Comparison of ENCODE assay signal across 13 mouse cellular contexts in the genomic region with DNA sequence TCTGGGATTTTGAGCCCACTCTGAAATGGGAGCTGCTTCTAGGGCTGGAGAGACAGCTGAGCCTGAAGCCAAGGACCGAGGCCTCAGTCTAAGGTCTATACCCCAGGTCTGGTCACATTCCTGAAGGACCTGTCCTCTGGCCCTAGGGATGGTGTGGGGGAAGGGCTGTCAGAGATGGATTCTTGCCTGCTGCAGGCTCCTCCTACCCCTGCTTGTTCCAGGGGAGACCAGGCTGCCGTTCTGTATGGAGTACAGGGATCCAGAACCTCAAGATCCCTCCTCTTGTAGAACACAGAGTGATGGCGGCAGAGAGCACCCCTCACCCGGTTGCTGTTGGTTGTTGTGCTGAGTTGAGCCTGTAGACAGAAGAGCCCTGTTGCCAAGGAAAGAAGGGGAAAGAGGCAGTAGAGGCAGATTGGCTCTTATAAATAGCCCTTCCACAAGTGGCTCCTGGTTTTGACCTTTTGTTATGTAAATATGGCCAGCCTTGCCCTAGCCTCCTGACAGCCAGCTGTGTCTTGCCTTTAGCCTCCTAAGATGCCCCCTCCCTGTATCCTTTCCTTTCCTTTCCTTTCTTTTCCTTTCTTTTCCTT. TPM values are rescaled to one million over a fixed set of nuclear protein-coding genes. Genes with fewer than 3 reads are reported as not detected.
A peak's percentile ranks its signal among the peaks of the same experiment; 100 is the strongest.
DNase-seq lines count a peak whose midpoint lies in the region; ATAC-seq and TF ChIP-seq lines count a peak whose summit lies in the region.
"Had no signal": no experiment of that assay in that cellular context is flagged by ENCODE, and none has a peak within 500 bp of the region (broad histone marks: within the 10 kb centered on the region; RNA-seq: fewer than 3 reads in every experiment).

No protein-coding gene starts in this region.

- peak overlapping the region; percentile 41 for H3K4me2 ChIP-seq in heart, embryonic 11.5 days
- H3K4me2 ChIP-seq in forebrain, embryonic 12.5 days: peak overlapping the region; percentile 19
- H3K4me2 ChIP-seq in midbrain, embryonic 14.5 days (ENCODE audit: low read length): no peak overlapping the region
- H3K4me2 ChIP-seq: embryonic facial prominence, embryonic 13.5 days; limb, embryonic 12.5 days had no signal

- DNase-seq in heart, postnatal 25 days (ENCODE audit: low spot score): no peak
- peak; percentile 29 for DNase-seq in liver, adult 2 months (ENCODE audit: extremely low read depth, low read depth, low spot score)
- DNase-seq in liver: no peak
- no peak for DNase-seq in midbrain, embryonic 14.5 days
- no peak for DNase-seq in spleen, adult 18-20 months
- DNase-seq in left cerebral cortex, postnatal 4 days: no peak
- DNase-seq: gastrocnemius, postnatal 10 days; kidney, postnatal 14 days had no signal

- H3K36me3 ChIP-seq in heart, embryonic 11.5 days (ENCODE audit: control insufficient read depth, insufficient read depth, low read length): peaks cover 17% of the 10 kb centered on the region
- H3K36me3 ChIP-seq in liver, adult 2 months (ENCODE audit: control insufficient read depth, insufficient read depth, low read length): no peaks in the 10 kb centered on the region
- H3K36me3 ChIP-seq in forebrain, embryonic 12.5 days (replicated peaks): peaks cover 39% of the 10 kb centered on the region
- H3K36me3 ChIP-seq in midbrain, embryonic 14.5 days (ENCODE audit: control insufficient read depth, insufficient read depth, low read length): peaks cover 35% of the 10 kb centered on the region

- H3K27ac ChIP-seq in heart, embryonic 11.5 days (ENCODE audit: low read depth, low read length): no peak overlapping the region; the same call in 1 of the 2 replicates
- no peak overlapping the region for H3K27ac ChIP-seq in liver, adult 2 months (replicated peaks; ENCODE audit: insufficient read depth, low read depth, low read length)
- H3K27ac ChIP-seq in forebrain, embryonic 12.5 days: peak overlapping the region; percentile 44; the same call in 1 of the 2 replicates
- 0 out of 2 replicates have a peak overlapping the region, but pooled peaks have one; percentile 6 for H3K27ac ChIP-seq in midbrain, embryonic 14.5 days (replicated peaks; ENCODE audit: low read depth, low read length)
- H3K27ac ChIP-seq: embryonic facial prominence, embryonic 13.5 days; limb, embryonic 12.5 days had no signal

- no peak for TF ChIP-seq CTCF in liver, adult 2 months (IDR thresholded peaks at IDR 0.05; ENCODE audit: low read depth, low read length)

- H3K79me2 ChIP-seq in liver, adult 2 months (ENCODE audit: control insufficient read depth, insufficient read depth, low read length): peaks cover 16% of the 10 kb centered on the region; the same call in 1 of the 2 replicates

- H3K4me1 ChIP-seq in heart, embryonic 11.5 days (ENCODE audit: control insufficient read depth, insufficient read depth, low read length): peaks cover 51% of the 10 kb centered on the region
- peaks cover 7% of the 10 kb centered on the region for H3K4me1 ChIP-seq in liver, adult 2 months (ENCODE audit: control insufficient read depth, insufficient read depth, low read length)
- peaks cover 40% of the 10 kb centered on the region for H3K4me1 ChIP-seq in forebrain, embryonic 12.5 days
- H3K4me1 ChIP-seq in midbrain, embryonic 14.5 days (ENCODE audit: control insufficient read depth, insufficient read depth, low read length): peaks cover 29% of the 10 kb centered on the region

- H3K9ac ChIP-seq in heart, embryonic 11.5 days (ENCODE audit: low read depth, low read length): peak overlapping the region; percentile 24
- H3K9ac ChIP-seq in liver, adult 2 months (ENCODE audit: low read depth, low read length): no peak overlapping the region
- 0 out of 2 replicates have a peak overlapping the region, but pooled peaks have one; percentile 29 for H3K9ac ChIP-seq in forebrain, embryonic 12.5 days
- H3K9ac ChIP-seq in midbrain, embryonic 14.5 days (replicated peaks; ENCODE audit: low read length): no peak overlapping the region
- H3K9ac ChIP-seq: embryonic facial prominence, embryonic 13.5 days; limb, embryonic 12.5 days had no signal

- no peaks in the 10 kb centered on the region for H3K27me3 ChIP-seq in heart, embryonic 11.5 days (ENCODE audit: control insufficient read depth, insufficient read depth, low read length)
- no peaks in the 10 kb centered on the region for H3K27me3 ChIP-seq in liver, adult 2 months (ENCODE audit: control insufficient read depth, insufficient read depth, low read length)
- H3K27me3 ChIP-seq in forebrain, embryonic 12.5 days: no peaks in the 10 kb centered on the region
- H3K27me3 ChIP-seq in midbrain, embryonic 14.5 days (ENCODE audit: control insufficient read depth, insufficient read depth, low read length): no peaks in the 10 kb centered on the region
- H3K27me3 ChIP-seq: embryonic facial prominence, embryonic 13.5 days; limb, embryonic 12.5 days; megakaryocyte, embryonic 14.5 days had no signal

- intact Hi-C loops in heart, postnatal 25 days (cut with DNase I): no loop called here
- intact Hi-C loops in left cerebral cortex, postnatal 4 days (cut with DNase I): no loop called here

- no peak overlapping the region for H3K4me3 ChIP-seq in heart, embryonic 11.5 days (ENCODE audit: low read depth, low read length)
- no peak overlapping the region for H3K4me3 ChIP-seq in liver, adult 2 months (ENCODE audit: insufficient read depth, low read depth, low read length)
- no peak overlapping the region for H3K4me3 ChIP-seq in forebrain, embryonic 12.5 days (replicated peaks)
- no peak overlapping the region for H3K4me3 ChIP-seq in midbrain, embryonic 14.5 days (replicated peaks; ENCODE audit: low read depth, low read length)
- H3K4me3 ChIP-seq: embryonic facial prominence, embryonic 13.5 days; limb, embryonic 12.5 days; megakaryocyte, embryonic 14.5 days had no signal

- no peak for TF ChIP-seq POLR2A in liver, adult 2 months (IDR thresholded peaks at IDR 0.05; ENCODE audit: extremely low read depth, insufficient read depth, low read length)

- WGBS in heart, embryonic 11.5 days (ENCODE audit: insufficient replicate concordance): 20% methylated on average over 4 of the region's 4 CpGs
- 63% methylated on average over 4 of the region's 4 CpGs for WGBS in liver, adult 2 months
- 13% methylated on average over 4 of the region's 4 CpGs for WGBS in forebrain, embryonic 12.5 days
- 16% methylated on average over 4 of the region's 4 CpGs for WGBS in midbrain, embryonic 14.5 days

- no peak for ATAC-seq in heart, embryonic 11.5 days (replicated peaks; ENCODE audit: insufficient number of reproducible peaks, low FRiP score, low TSS enrichment)
- ATAC-seq in forebrain, embryonic 12.5 days (ENCODE audit: low FRiP score): peak; percentile 54
- ATAC-seq in midbrain, embryonic 14.5 days (ENCODE audit: low FRiP score, low TSS enrichment): no peak

- H3K9me3 ChIP-seq in heart, embryonic 11.5 days (replicated peaks; ENCODE audit: control insufficient read depth, low read length): no peaks in the 10 kb centered on the region
- H3K9me3 ChIP-seq in forebrain, embryonic 12.5 days: no peaks in the 10 kb centered on the region
- H3K9me3 ChIP-seq in midbrain, embryonic 14.5 days (ENCODE audit: control insufficient read depth, low read length): no peaks in the 10 kb centered on the region
- H3K9me3 ChIP-seq: embryonic facial prominence, embryonic 13.5 days; limb, embryonic 12.5 days; megakaryocyte, embryonic 14.5 days had no signal

RNA-seq across cellular contexts. Expression of gene Hic2, which starts 20.7 kb away (rescaled TPM):
- 4.5 and 4.8 TPM in 2 replicates for polyA plus RNA-seq in heart, embryonic 11.5 days (2014; fragmentation: Nextera tagmentation; extraction: Ambion mirVana)
- total RNA-seq in heart, postnatal 25 days (2021): 1 to 10 TPM; 2.0 to 2.2 TPM
- total RNA-seq in liver, adult 2 months (2014; rRNA removed): 0.83 and 1.2 TPM in 2 replicates
- polyA plus RNA-seq in liver, adult 2 months (2012; rRNA removed): 0.87 and 1.1 TPM in 2 replicates
- polyA plus RNA-seq in forebrain, embryonic 12.5 days (2016; fragmentation: Nextera tagmentation; extraction: Ambion mirVana): 12.7 and 13.4 TPM in 2 replicates
- 6.4 and 7.7 TPM in 2 replicates for polyA plus RNA-seq in midbrain, embryonic 14.5 days (2014; fragmentation: Nextera tagmentation; extraction: Ambion mirVana)
- total RNA-seq in left cerebral cortex, postnatal 4 days (2021): 10 to 100 TPM; 11.5 to 13.1 TPM

RNA-seq across cellular contexts. Expression of gene Tmem191c, which starts 21.8 kb away (rescaled TPM):
- polyA plus RNA-seq in heart, embryonic 11.5 days (2014; fragmentation: Nextera tagmentation; extraction: Ambion mirVana): 4.9 and 7.1 TPM in 2 replicates
- 1 to 10 TPM; 2.0 to 2.7 TPM for total RNA-seq in heart, postnatal 25 days (2021)
- total RNA-seq in liver, adult 2 months (2014; rRNA removed): 0.37 and 0.87 TPM in 2 replicates
- polyA plus RNA-seq in liver, adult 2 months (2012; rRNA removed): 0.97 and 1.4 TPM in 2 replicates
- 13.9 and 14.3 TPM in 2 replicates for polyA plus RNA-seq in forebrain, embryonic 12.5 days (2016; fragmentation: Nextera tagmentation; extraction: Ambion mirVana)
- 25.3 and 38.0 TPM in 2 replicates for polyA plus RNA-seq in midbrain, embryonic 14.5 days (2014; fragmentation: Nextera tagmentation; extraction: Ambion mirVana)
- total RNA-seq in left cerebral cortex, postnatal 4 days (2021): 10 to 100 TPM; 78.9 to 82.4 TPM

RNA-seq across cellular contexts. Expression of gene Rimbp3, which starts 45.7 kb away (rescaled TPM):
- 0.04 and 0.34 TPM in 2 replicates for polyA plus RNA-seq in heart, embryonic 11.5 days (2014; fragmentation: Nextera tagmentation; extraction: Ambion mirVana)
- under 1 TPM; 0.08 to 0.14 TPM for total RNA-seq in heart, postnatal 25 days (2021)
- total RNA-seq in liver, adult 2 months (2014; rRNA removed): not detected in 2 replicates
- not detected in 2 replicates for polyA plus RNA-seq in liver, adult 2 months (2012; rRNA removed)
- 1.9 and 2.1 TPM in 2 replicates for polyA plus RNA-seq in forebrain, embryonic 12.5 days (2016; fragmentation: Nextera tagmentation; extraction: Ambion mirVana)
- 1.8 and 2.0 TPM in 2 replicates for polyA plus RNA-seq in midbrain, embryonic 14.5 days (2014; fragmentation: Nextera tagmentation; extraction: Ambion mirVana)
- 1 to 10 TPM; 2.8 to 3.2 TPM for total RNA-seq in left cerebral cortex, postnatal 4 days (2021)

RNA-seq across cellular contexts. Expression of gene Ube2l3, which starts 51.7 kb away (rescaled TPM):
- 313 and 328 TPM in 2 replicates for polyA plus RNA-seq in heart, embryonic 11.5 days (2014; fragmentation: Nextera tagmentation; extraction: Ambion mirVana)
- 100 to 1,000 TPM; 102 to 113 TPM for total RNA-seq in heart, postnatal 25 days (2021)
- total RNA-seq in liver, adult 2 months (2014; rRNA removed): 33.8 and 34.7 TPM in 2 replicates
- 45.7 and 54.0 TPM in 2 replicates for polyA plus RNA-seq in liver, adult 2 months (2012; rRNA removed)
- 388 and 407 TPM in 2 replicates for polyA plus RNA-seq in forebrain, embryonic 12.5 days (2016; fragmentation: Nextera tagmentation; extraction: Ambion mirVana)
- 272 and 297 TPM in 2 replicates for polyA plus RNA-seq in midbrain, embryonic 14.5 days (2014; fragmentation: Nextera tagmentation; extraction: Ambion mirVana)
- 100 to 1,000 TPM; 161 to 164 TPM for total RNA-seq in left cerebral cortex, postnatal 4 days (2021)

Comparison
In these comparisons a context has a peak if more than half of its experiments do, and no peak if none do; other contexts are left out.
1. H3K27ac ChIP-seq: peak in forebrain, embryonic 12.5 days (single experiment) and midbrain, embryonic 14.5 days (single experiment); none in heart, embryonic 11.5 days (single experiment) and liver, adult 2 months (single experiment).
2. H3K9ac ChIP-seq: peak in heart, embryonic 11.5 days (single experiment) and forebrain, embryonic 12.5 days (single experiment); none in liver, adult 2 months (single experiment) and midbrain, embryonic 14.5 days (single experiment).